In genomic region chr7:65056864-65057263, GRCm38 (mm10) we compare ENCODE assay signal across 16 mouse cellular contexts.
"Had no signal": no experiment of that assay in that cellular context is flagged by ENCODE, and none has a peak within 500 bp of the region (broad histone marks: within the 10 kb centered on the region; RNA-seq: fewer than 3 reads in every experiment).

No protein-coding gene starts in this region.

- DNase-seq: kidney, adult 18-20 months; kidney, postnatal 10 days; kidney, postnatal 4 days; liver; liver, embryonic 13.5 days; liver, postnatal 0 days; lung, postnatal 14 days; right cerebral cortex, postnatal 14 days; thymus, postnatal 36 days had no signal

- ATAC-seq: liver, postnatal 0 days had no signal

- H3K4me2 ChIP-seq: limb, embryonic 12.5 days; liver, embryonic 13.5 days; lung, embryonic 15.5 days; neural tube, embryonic 15.5 days; stomach, embryonic 15.5 days had no signal

- H3K4me3 ChIP-seq: limb, embryonic 12.5 days; liver, embryonic 13.5 days; lung, embryonic 15.5 days; megakaryocyte, embryonic 14.5 days; myocyte; neural tube, embryonic 15.5 days; stomach, embryonic 15.5 days had no signal

- H3K27ac ChIP-seq: limb, embryonic 12.5 days; liver, embryonic 13.5 days; lung, embryonic 15.5 days; macrophage; neural tube, embryonic 15.5 days; stomach, embryonic 15.5 days had no signal

- H3K27me3 ChIP-seq: limb, embryonic 12.5 days; liver, embryonic 13.5 days; lung, embryonic 15.5 days; megakaryocyte, embryonic 14.5 days; neural tube, embryonic 15.5 days; stomach, embryonic 15.5 days had no signal

- H3K9me3 ChIP-seq: limb, embryonic 12.5 days; liver, embryonic 13.5 days; lung, embryonic 15.5 days; neural tube, embryonic 15.5 days; stomach, embryonic 15.5 days had no signal

- H3K4me1 ChIP-seq: limb, embryonic 12.5 days; liver, embryonic 13.5 days; lung, embryonic 15.5 days; megakaryocyte, embryonic 14.5 days; stomach, embryonic 15.5 days had no signal

- H3K9ac ChIP-seq: limb, embryonic 12.5 days; liver, embryonic 13.5 days; liver, postnatal 0 days; lung, embryonic 15.5 days; neural tube, embryonic 15.5 days; stomach, embryonic 15.5 days had no signal

- H3K36me3 ChIP-seq: limb, embryonic 12.5 days; liver, embryonic 13.5 days; lung, embryonic 15.5 days; neural tube, embryonic 15.5 days; stomach, embryonic 15.5 days had no signal
